Mouse (Mus musculus): ENCODE data around the gene Rpl23.

The Rpl23 gene

GRCm38 (mm10) chr11:97813746-97814515 lies 31.7 kb upstream of the Rpl23 start:
- ATAC-seq (ENCODE audit: low TSS enrichment): no peak

- ATAC-seq (ENCODE audit: low TSS enrichment): 0 out of 2 replicates have a peak, but pooled peaks have one; percentile 15
Observed at GRCm38 (mm10) chr11:97813085-97813484, 30.8 kb upstream of the Rpl23 start.

- ATAC-seq (ENCODE audit: low TSS enrichment): peak; percentile 60
Observed at GRCm38 (mm10) chr11:97812491-97812921, 30.3 kb upstream of the Rpl23 start.

- no peak for ATAC-seq (ENCODE audit: low TSS enrichment)
Observed at GRCm38 (mm10) chr11:97811569-97812362, 29.5 kb upstream of the Rpl23 start.

GRCm38 (mm10) chr11:97810970-97811369 lies 28.7 kb upstream of the Rpl23 start:
- ATAC-seq (ENCODE audit: low TSS enrichment): no peak

GRCm38 (mm10) chr11:97810356-97810755 lies 28.1 kb upstream of the Rpl23 start:
- ATAC-seq (ENCODE audit: low TSS enrichment): no peak

GRCm38 (mm10) chr11:97809235-97810121 lies 27.2 kb upstream of the Rpl23 start:
- ATAC-seq (ENCODE audit: low TSS enrichment): no peak

GRCm38 (mm10) chr11:97808621-97809234 lies 26.5 kb upstream of the Rpl23 start:
- no peak for ATAC-seq (ENCODE audit: low TSS enrichment)

GRCm38 (mm10) chr11:97808093-97808492 lies 25.9 kb upstream of the Rpl23 start:
- ATAC-seq (ENCODE audit: low TSS enrichment): no peak

- no peak for ATAC-seq (ENCODE audit: low TSS enrichment)
Observed at GRCm38 (mm10) chr11:97807626-97808025, 25.4 kb upstream of the Rpl23 start.

- no peak for ATAC-seq (ENCODE audit: low TSS enrichment)
Observed at GRCm38 (mm10) chr11:97806613-97806964, 24.4 kb upstream of the Rpl23 start.

GRCm38 (mm10) chr11:97805662-97806612 lies 23.7 kb upstream of the Rpl23 start:
- ATAC-seq (ENCODE audit: low TSS enrichment): no peak

- ATAC-seq (ENCODE audit: low TSS enrichment): no peak
Observed at GRCm38 (mm10) chr11:97804841-97805661, 22.8 kb upstream of the Rpl23 start.

GRCm38 (mm10) chr11:97803847-97804246 lies 21.6 kb upstream of the Rpl23 start:
- ATAC-seq (ENCODE audit: low TSS enrichment): no peak

GRCm38 (mm10) chr11:97802495-97802894 lies 20.3 kb upstream of the Rpl23 start:
- no peak for ATAC-seq (ENCODE audit: low TSS enrichment)

- ATAC-seq (ENCODE audit: low TSS enrichment): no peak
Observed at GRCm38 (mm10) chr11:97802194-97802470, 19.9 kb upstream of the Rpl23 start.

GRCm38 (mm10) chr11:97801409-97802193 lies 19.4 kb upstream of the Rpl23 start:
- no peak for ATAC-seq (ENCODE audit: low TSS enrichment)

- no peak for ATAC-seq (ENCODE audit: low TSS enrichment)
Observed at GRCm38 (mm10) chr11:97800691-97801408, 18.6 kb upstream of the Rpl23 start.

Data from frontal cortex, adult (tissue).